Mouse (Mus musculus) 3T3-L1 (cell line): ENCODE measurements around the gene Nek9.
A peak's percentile ranks its signal among the peaks of the same experiment; 100 is the strongest.

Experiments used
- DNase-seq: peaks from one replicate; pipeline ENCODE4 v3.0.0-alpha.2; 2015; ENCODE audit warnings: low read depth, low spot score

Gene Nek9

GRCm38 (mm10) chr12:85339243-85339729, at the start of gene Nek9:
TSS of gene Nek9 (minus strand) at chr12:85339362.
- peak; percentile 92 for DNase-seq

- no peak for DNase-seq
Observed at GRCm38 (mm10) chr12:85385995-85386375, 46.8 kb upstream of the Nek9 start.

- no peak for DNase-seq
Observed at GRCm38 (mm10) chr12:85385329-85385994, 46.3 kb upstream of the Nek9 start.

- DNase-seq = no peak
Observed at GRCm38 (mm10) chr12:85382761-85383680, 43.9 kb upstream of the Nek9 start.

- DNase-seq = no peak
Observed at GRCm38 (mm10) chr12:85381570-85381969, 42.4 kb upstream of the Nek9 start.

- no peak for DNase-seq
Observed at GRCm38 (mm10) chr12:85380942-85381341, 41.8 kb upstream of the Nek9 start.

GRCm38 (mm10) chr12:85380308-85380707, 41.1 kb upstream of the Nek9 start:
- DNase-seq = no peak

- no peak for DNase-seq
Observed at GRCm38 (mm10) chr12:85378271-85378670, 39.1 kb upstream of the Nek9 start.

GRCm38 (mm10) chr12:85374561-85375272, 35.6 kb upstream of the Nek9 start, which contains the start of gene Tmed10:
TSS of gene Tmed10 (minus strand) at chr12:85374847.
- peak; percentile 96 for DNase-seq

GRCm38 (mm10) chr12:85373591-85374560, 34.7 kb upstream of the Nek9 start:
- DNase-seq = peak; percentile 65

GRCm38 (mm10) chr12:85372068-85372665, 33.0 kb upstream of the Nek9 start:
- DNase-seq = no peak

GRCm38 (mm10) chr12:85368441-85369063, 29.4 kb upstream of the Nek9 start:
- no peak for DNase-seq

GRCm38 (mm10) chr12:85366271-85366670, 27.1 kb upstream of the Nek9 start:
- no peak for DNase-seq

- peak; percentile 25 for DNase-seq
Observed at GRCm38 (mm10) chr12:85362510-85362909, 23.3 kb upstream of the Nek9 start.

- DNase-seq = no peak
Observed at GRCm38 (mm10) chr12:85361580-85361979, 22.4 kb upstream of the Nek9 start.

GRCm38 (mm10) chr12:85361165-85361564, 22.0 kb upstream of the Nek9 start:
- DNase-seq = no peak

- no peak for DNase-seq
Observed at GRCm38 (mm10) chr12:85354061-85354460, 14.9 kb upstream of the Nek9 start.

- DNase-seq = no peak
Observed at GRCm38 (mm10) chr12:85350407-85351232, 11.5 kb upstream of the Nek9 start.

- DNase-seq = peak; percentile 57
Observed at GRCm38 (mm10) chr12:85348338-85348737, 9.2 kb upstream of the Nek9 start.
